Mouse (Mus musculus): ENCODE data around the gene Slc24a3. TPM values are rescaled to one million over a fixed set of nuclear protein-coding genes. Genes with fewer than 3 reads are reported as not detected.

Gene Slc24a3
- polyA plus RNA-seq, 1 experiment from 2014 or later, result 1.3 TPM

DNA sequence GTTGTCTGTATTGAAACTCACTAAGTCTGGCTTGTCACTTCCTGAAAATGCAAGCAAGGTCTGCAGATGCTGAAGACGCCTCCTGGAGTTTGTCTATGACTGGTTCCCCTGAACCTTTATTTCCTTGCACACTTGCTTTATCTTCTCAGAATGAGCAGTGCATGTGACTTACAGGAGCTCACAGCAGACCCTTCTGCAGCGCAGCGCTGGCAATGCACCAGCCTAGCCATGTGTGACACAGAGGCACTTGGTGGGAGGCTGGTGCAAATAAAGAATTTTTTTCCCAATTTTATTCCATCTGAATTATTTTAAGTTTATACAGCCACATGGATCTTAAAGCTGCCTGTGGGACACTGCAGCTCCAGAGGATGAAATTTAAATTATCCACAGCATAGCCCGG lies 452.1 kb downstream of the Slc24a3 start:
- Histone ChIP-seq H3K4me2 (ENCODE audit: low read depth, low read length) (no peak overlapping the region), H3K36me3 (ENCODE audit: control insufficient read depth, insufficient read depth, low read length) (no peaks in the 10 kb centered on the region), H3K4me3 (ENCODE audit: low read length) (no peak overlapping the region), H3K27ac (ENCODE audit: low read length) (no peak overlapping the region), H3K4me1 (replicated peaks; ENCODE audit: control insufficient read depth, insufficient read depth, low read length) (no peaks in the 10 kb centered on the region), H3K27me3 (ENCODE audit: control insufficient read depth, insufficient read depth, low read depth, low read length) (no peaks in the 10 kb centered on the region), H3K9me3 (ENCODE audit: control insufficient read depth, low read length) (no peaks in the 10 kb centered on the region), H3K9ac (ENCODE audit: low read length) (no peak overlapping the region)
- WGBS, result 81% methylated on average over 4 of the region's 4 CpGs
- ATAC-seq (ENCODE audit: low read depth), result no peak

DNA sequence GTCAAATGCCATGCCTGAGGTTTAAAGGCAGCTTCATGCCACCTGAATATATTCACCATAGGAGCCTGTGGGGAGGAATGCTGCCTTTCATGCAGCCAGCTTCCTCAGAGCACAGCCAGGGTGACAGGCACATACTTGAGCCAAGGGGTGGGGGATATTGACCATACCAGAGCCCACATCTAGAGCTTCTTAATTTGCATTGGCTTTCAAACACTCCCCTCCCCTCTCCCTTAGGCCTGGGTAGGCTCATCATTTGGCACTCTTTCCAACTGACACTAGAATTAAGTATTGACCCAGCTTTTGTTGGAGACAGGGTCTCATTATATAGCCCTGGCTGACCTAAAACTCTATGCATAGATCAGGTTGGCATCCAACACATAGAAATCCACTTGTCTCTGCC lies 453.2 kb downstream of the Slc24a3 start:
- H3K27ac ChIP-seq (ENCODE audit: low read length), result no peak overlapping the region
- H3K9me3 ChIP-seq (ENCODE audit: control insufficient read depth, low read length), result no peaks in the 10 kb centered on the region
- no peaks in the 10 kb centered on the region for H3K4me1 ChIP-seq (replicated peaks; ENCODE audit: control insufficient read depth, insufficient read depth, low read length)
- H3K9ac ChIP-seq (ENCODE audit: low read length), result no peak overlapping the region
- H3K36me3 ChIP-seq (ENCODE audit: control insufficient read depth, insufficient read depth, low read length), result no peaks in the 10 kb centered on the region
- no peak for ATAC-seq (ENCODE audit: low read depth)
- no peak overlapping the region for H3K4me2 ChIP-seq (ENCODE audit: low read depth, low read length)
- no peak overlapping the region for H3K4me3 ChIP-seq (ENCODE audit: low read length)
- no peaks in the 10 kb centered on the region for H3K27me3 ChIP-seq (ENCODE audit: control insufficient read depth, insufficient read depth, low read depth, low read length)

DNA sequence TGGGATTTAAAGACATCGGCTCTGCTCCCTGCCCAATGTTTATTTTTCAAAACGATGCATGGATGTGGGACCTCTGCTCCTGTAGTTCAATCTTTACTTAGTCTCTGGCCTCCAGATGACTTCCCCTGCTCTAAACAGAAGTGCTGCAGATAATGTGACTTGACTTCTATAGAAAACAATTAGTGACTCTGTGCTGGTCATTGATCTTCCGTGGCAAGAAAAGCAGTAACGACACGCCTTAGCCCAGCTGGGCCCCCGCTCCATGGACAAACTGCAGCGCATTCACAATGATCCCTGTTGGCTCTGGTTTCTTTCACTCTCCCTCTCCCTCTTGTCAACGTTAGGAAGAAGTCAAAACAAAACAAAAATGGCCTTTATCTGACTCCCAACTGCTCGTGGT lies 453.6 kb downstream of the Slc24a3 start:
- no peak for ATAC-seq (ENCODE audit: low read depth)
- Histone ChIP-seq H3K4me3 (ENCODE audit: low read length) (no peak overlapping the region), H3K4me2 (ENCODE audit: low read depth, low read length) (no peak overlapping the region), H3K9me3 (ENCODE audit: control insufficient read depth, low read length) (no peaks in the 10 kb centered on the region), H3K9ac (ENCODE audit: low read length) (no peak overlapping the region), H3K36me3 (ENCODE audit: control insufficient read depth, insufficient read depth, low read length) (no peaks in the 10 kb centered on the region), H3K27ac (ENCODE audit: low read length) (no peak overlapping the region), H3K27me3 (ENCODE audit: control insufficient read depth, insufficient read depth, low read depth, low read length) (no peaks in the 10 kb centered on the region), H3K4me1 (replicated peaks; ENCODE audit: control insufficient read depth, insufficient read depth, low read length) (no peaks in the 10 kb centered on the region)
- WGBS, result 18% methylated on average over 9 of the region's 9 CpGs

DNA sequence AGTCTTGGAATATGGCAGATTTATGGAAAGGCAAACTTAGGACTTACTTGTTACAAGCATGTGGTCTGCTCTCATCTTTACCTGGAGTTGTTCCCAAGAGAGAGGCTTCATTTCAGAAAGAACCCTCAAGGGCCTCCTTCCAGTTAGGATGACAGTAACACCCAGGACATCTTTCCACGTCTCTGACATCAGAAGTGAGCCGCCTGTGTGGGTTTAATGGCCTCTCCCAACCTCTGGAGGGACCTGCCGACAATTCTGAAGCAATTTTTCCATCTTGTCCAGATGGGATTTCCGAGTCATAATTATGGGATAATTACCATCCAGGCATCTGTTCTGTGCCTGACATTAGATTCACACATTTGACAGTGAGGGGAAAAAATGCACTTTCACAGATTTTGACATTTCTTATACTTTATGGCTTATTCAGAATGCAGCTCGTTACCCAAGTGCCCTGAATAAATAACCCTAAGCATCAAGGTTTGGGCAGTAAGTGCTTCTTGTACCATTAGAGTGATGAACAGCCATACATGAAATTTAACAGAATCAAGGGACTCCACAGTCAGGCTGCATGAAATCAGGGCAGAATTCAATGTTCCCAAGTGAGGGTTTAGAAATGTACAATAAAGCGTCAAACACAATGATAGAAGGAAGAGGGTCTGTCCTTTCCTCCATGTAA lies 463.7 kb downstream of the Slc24a3 start:
- Histone ChIP-seq H3K9ac (ENCODE audit: low read length) (no peak overlapping the region), H3K27ac (ENCODE audit: low read length) (no peak overlapping the region; the same call in 1 of the 2 replicates), H3K4me2 (ENCODE audit: low read depth, low read length) (no peak overlapping the region), H3K9me3 (ENCODE audit: control insufficient read depth, low read length) (no peaks in the 10 kb centered on the region), H3K27me3 (ENCODE audit: control insufficient read depth, insufficient read depth, low read depth, low read length) (no peaks in the 10 kb centered on the region), H3K36me3 (ENCODE audit: control insufficient read depth, insufficient read depth, low read length) (no peaks in the 10 kb centered on the region), H3K4me3 (ENCODE audit: low read length) (no peak overlapping the region), H3K4me1 (replicated peaks; ENCODE audit: control insufficient read depth, insufficient read depth, low read length) (no peaks in the 10 kb centered on the region; the same call in 1 of the 2 replicates)
- ATAC-seq (ENCODE audit: low read depth), result no peak
- WGBS, result 69% methylated on average over 6 of the region's 6 CpGs

DNA sequence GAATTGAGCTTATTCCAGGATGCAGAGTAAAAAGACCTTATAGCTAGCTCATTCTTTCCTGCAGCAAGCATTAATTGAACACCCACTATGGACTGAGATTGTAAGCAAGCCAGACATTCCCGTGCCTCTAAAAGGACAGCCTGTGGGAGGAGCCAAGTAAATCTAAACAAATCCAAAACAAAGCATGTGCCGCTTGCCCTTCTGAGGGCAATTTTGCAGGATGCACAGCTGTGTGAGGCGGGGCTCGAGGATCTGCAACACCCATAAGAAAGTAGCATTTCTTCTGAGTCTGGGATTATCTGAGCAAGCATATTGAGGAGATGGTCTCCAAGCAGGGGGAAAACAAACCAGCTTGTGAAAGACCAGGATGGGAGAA lies 464.2 kb downstream of the Slc24a3 start:
- Histone ChIP-seq H3K9me3 (ENCODE audit: control insufficient read depth, low read length) (no peaks in the 10 kb centered on the region), H3K4me2 (ENCODE audit: low read depth, low read length) (no peak overlapping the region), H3K27me3 (ENCODE audit: control insufficient read depth, insufficient read depth, low read depth, low read length) (no peaks in the 10 kb centered on the region), H3K9ac (ENCODE audit: low read length) (no peak overlapping the region), H3K4me1 (replicated peaks; ENCODE audit: control insufficient read depth, insufficient read depth, low read length) (no peaks in the 10 kb centered on the region; the same call in 1 of the 2 replicates), H3K27ac (ENCODE audit: low read length) (no peak overlapping the region; the same call in 1 of the 2 replicates), H3K36me3 (ENCODE audit: control insufficient read depth, insufficient read depth, low read length) (no peaks in the 10 kb centered on the region), H3K4me3 (ENCODE audit: low read length) (no peak overlapping the region)
- 34% methylated on average over 4 of the region's 4 CpGs for WGBS
- peak; percentile 94 for ATAC-seq (ENCODE audit: low read depth)

DNA sequence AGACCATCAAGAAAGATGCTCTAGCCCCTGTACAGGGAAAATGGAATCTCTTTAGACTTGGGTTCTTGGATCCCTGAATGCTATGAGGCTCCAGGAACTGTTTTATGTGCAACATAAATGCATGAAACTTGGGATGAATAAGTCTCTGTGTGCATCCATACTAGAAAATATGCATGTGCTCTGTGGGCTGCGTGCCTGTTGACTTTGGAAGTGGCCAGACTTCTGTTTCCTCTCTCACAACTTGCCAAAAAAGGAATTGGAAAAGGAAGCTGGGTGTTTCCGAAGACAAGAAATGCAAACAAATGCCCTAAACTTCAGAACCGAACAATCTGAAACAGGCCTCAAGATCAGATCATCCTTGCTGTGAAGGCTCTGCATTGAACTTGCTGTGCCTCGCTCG lies 466.3 kb downstream of the Slc24a3 start:
- Histone ChIP-seq H3K36me3 (ENCODE audit: control insufficient read depth, insufficient read depth, low read length) (no peaks in the 10 kb centered on the region), H3K9me3 (ENCODE audit: control insufficient read depth, low read length) (no peaks in the 10 kb centered on the region), H3K27ac (ENCODE audit: low read length) (0 out of 2 replicates have a peak overlapping the region, but pooled peaks have one; percentile 13), H3K27me3 (ENCODE audit: control insufficient read depth, insufficient read depth, low read depth, low read length) (no peaks in the 10 kb centered on the region), H3K4me3 (ENCODE audit: low read length) (no peak overlapping the region), H3K9ac (ENCODE audit: low read length) (no peak overlapping the region), H3K4me2 (ENCODE audit: low read depth, low read length) (no peak overlapping the region), H3K4me1 (replicated peaks; ENCODE audit: control insufficient read depth, insufficient read depth, low read length) (no peaks in the 10 kb centered on the region; the same call in 1 of the 2 replicates)
- 56% methylated on average over 5 of the region's 5 CpGs for WGBS
- no peak for ATAC-seq (ENCODE audit: low read depth)

DNA sequence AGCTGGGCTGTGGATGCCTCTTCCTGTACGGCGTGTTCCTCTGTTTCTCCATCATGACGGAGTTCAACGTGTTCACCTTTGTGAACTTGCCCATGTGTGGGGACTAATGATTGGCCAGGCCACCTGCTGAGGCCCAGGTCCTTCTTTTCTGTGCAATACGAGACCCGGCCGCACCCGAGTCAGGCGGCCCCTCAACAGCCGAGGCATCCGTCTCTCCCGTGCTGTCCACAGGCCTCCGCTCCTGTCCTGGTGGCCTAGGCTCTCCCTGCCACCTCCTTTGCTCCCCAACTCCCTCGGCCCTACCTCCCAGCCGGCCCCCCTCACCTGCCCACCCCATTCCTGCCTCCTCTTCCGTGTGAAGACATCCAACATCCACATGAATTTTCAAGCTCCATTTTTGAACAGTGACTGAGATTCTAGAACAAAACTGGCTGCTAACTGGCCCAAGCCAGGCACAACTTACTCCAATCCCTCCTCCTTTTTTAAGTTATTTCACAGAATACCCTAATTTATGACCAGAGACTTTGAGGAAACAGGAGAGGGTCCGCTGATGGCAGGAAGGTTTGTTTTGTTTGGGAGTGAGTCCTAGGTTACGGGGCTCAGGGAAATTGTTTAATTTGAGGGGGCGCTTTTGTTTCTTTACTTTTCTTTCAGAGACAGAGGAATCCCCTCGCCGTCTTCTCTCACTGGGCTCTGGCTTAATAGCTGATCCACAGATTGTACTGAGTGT lies 472.9 kb downstream of the Slc24a3 start:
- no peak overlapping the region for H3K9ac ChIP-seq (ENCODE audit: low read length)
- no peak for ATAC-seq (ENCODE audit: low read depth)
- no peaks in the 10 kb centered on the region for H3K36me3 ChIP-seq (ENCODE audit: control insufficient read depth, insufficient read depth, low read length)
- H3K9me3 ChIP-seq (ENCODE audit: control insufficient read depth, low read length), result no peaks in the 10 kb centered on the region
- H3K4me1 ChIP-seq (replicated peaks; ENCODE audit: control insufficient read depth, insufficient read depth, low read length), result no peaks in the 10 kb centered on the region
- no peak overlapping the region for H3K4me2 ChIP-seq (ENCODE audit: low read depth, low read length)
- WGBS, result 67% methylated on average over 21 of the region's 21 CpGs
- no peak overlapping the region for H3K27ac ChIP-seq (ENCODE audit: low read length)
- H3K27me3 ChIP-seq (ENCODE audit: control insufficient read depth, insufficient read depth, low read depth, low read length), result no peaks in the 10 kb centered on the region
- no peak overlapping the region for H3K4me3 ChIP-seq (ENCODE audit: low read length)

DNA sequence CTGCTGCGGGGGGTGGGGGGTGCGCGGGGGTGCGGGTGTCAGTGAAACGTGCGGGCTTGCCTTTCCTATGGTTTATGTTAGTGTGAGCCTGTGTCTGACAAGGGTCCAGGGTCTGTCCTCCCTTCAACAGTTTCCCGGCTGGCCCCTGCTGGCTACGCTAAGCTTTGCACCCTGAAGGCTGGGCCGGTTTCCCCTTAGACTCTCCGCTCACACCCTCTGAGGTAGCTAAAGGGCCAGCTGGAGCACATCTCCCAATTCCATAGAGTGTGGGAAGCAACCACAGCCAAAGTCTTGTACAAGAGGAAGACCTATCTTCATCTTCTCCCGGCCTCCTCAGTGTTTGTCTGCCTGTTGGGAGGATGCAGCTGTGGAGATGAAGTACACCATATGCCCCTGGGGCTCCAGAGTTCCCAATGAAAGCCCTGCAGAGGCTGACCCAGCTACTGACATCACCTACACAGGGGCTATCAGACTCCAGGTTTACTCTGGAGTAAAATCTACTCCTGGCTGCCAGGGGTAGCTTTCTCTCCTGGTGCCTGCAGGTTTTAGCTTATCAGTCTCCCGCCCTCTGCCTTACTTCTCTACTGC lies 487.9 kb downstream of the Slc24a3 start:
- ATAC-seq (ENCODE audit: low read depth), result peak; percentile 91
- Histone ChIP-seq H3K9me3 (ENCODE audit: control insufficient read depth, low read length) (no peaks in the 10 kb centered on the region), H3K36me3 (ENCODE audit: control insufficient read depth, insufficient read depth, low read length) (no peaks in the 10 kb centered on the region), H3K4me1 (replicated peaks; ENCODE audit: control insufficient read depth, insufficient read depth, low read length) (no peaks in the 10 kb centered on the region), H3K9ac (ENCODE audit: low read length) (no peak overlapping the region), H3K4me2 (ENCODE audit: low read depth, low read length) (no peak overlapping the region), H3K4me3 (ENCODE audit: low read length) (no peak overlapping the region), H3K27me3 (ENCODE audit: control insufficient read depth, insufficient read depth, low read depth, low read length) (no peaks in the 10 kb centered on the region), H3K27ac (ENCODE audit: low read length) (no peak overlapping the region)
- 27% methylated on average over 12 of the region's 12 CpGs for WGBS

DNA sequence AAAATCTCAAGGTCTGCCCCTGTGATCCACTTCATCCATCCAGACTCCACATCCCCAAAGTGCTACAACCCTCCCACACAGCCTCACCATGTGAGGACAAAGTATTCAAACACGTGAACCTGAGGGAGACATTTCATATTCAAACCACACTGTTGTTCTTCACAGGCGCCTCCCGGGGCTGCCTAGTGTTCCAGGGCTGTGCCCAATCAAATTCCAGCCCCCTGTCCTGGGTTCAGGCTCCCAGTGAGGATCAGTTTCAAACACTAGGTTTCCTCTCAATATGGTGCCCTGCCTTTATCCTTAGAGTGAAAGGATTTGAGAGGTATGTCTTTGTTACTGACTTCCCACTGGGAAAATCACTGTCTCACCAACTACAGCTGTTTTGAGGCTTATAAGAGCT lies 488.6 kb downstream of the Slc24a3 start:
- Histone ChIP-seq H3K9ac (ENCODE audit: low read length) (no peak overlapping the region), H3K4me3 (ENCODE audit: low read length) (no peak overlapping the region), H3K4me1 (replicated peaks; ENCODE audit: control insufficient read depth, insufficient read depth, low read length) (no peaks in the 10 kb centered on the region), H3K4me2 (ENCODE audit: low read depth, low read length) (no peak overlapping the region), H3K27ac (ENCODE audit: low read length) (no peak overlapping the region), H3K27me3 (ENCODE audit: control insufficient read depth, insufficient read depth, low read depth, low read length) (no peaks in the 10 kb centered on the region), H3K9me3 (ENCODE audit: control insufficient read depth, low read length) (no peaks in the 10 kb centered on the region), H3K36me3 (ENCODE audit: control insufficient read depth, insufficient read depth, low read length) (no peaks in the 10 kb centered on the region)
- ATAC-seq (ENCODE audit: low read depth), result no peak
- WGBS, result 71% methylated on average over 3 of the region's 3 CpGs

Data from lung, embryonic 16.5 days (tissue).